Mouse (Mus musculus): Measurements from ENCODE around the gene Anapc11.
"Not testable (repeated sequence)": the region's sequence is repeated elsewhere in the genome, so short reads cannot be mapped to it uniquely, and the experiment has no call there.

Anapc11 gene

GRCm38 (mm10) chr11:120575046-120575445 lies 23.2 kb upstream of the Anapc11 start:
- no peak for DNase-seq (ENCODE audit: low spot score in 2 of 2)

GRCm38 (mm10) chr11:120575940-120576339 lies 22.3 kb upstream of the Anapc11 start:
- no peak for DNase-seq (ENCODE audit: low spot score in 2 of 2)

DNA sequence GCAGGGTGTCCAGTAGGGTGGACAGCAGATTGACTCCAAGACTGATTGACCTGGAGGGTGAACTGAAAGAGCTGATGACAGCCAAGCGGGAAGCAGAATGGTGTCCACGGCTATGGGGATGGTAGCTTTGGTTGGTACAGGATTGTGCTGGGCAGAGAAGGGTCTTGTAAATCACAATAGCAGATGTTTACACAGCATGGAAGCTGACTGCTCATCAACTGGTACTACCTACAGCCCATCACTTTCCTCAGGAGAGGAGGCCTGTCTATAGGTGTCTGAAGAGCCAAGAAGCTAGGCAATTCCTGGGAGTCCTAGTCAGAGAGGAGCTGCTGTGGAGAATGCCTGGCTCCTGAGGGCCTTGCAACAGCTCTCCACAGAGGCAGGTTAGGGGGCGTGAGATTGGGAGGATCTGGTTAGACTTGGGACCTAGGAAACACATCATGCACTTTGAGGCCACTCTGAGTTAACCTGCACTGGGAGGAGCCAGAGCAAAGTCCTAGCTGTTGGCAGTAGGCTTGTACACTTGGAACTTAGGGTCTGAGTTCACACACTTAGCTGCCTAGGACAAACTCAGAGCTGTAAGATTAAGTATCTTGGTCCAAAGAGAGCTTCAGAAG lies 21.7 kb upstream of the Anapc11 start:
- no peak for DNase-seq (ENCODE audit: low spot score in 2 of 2)

DNA sequence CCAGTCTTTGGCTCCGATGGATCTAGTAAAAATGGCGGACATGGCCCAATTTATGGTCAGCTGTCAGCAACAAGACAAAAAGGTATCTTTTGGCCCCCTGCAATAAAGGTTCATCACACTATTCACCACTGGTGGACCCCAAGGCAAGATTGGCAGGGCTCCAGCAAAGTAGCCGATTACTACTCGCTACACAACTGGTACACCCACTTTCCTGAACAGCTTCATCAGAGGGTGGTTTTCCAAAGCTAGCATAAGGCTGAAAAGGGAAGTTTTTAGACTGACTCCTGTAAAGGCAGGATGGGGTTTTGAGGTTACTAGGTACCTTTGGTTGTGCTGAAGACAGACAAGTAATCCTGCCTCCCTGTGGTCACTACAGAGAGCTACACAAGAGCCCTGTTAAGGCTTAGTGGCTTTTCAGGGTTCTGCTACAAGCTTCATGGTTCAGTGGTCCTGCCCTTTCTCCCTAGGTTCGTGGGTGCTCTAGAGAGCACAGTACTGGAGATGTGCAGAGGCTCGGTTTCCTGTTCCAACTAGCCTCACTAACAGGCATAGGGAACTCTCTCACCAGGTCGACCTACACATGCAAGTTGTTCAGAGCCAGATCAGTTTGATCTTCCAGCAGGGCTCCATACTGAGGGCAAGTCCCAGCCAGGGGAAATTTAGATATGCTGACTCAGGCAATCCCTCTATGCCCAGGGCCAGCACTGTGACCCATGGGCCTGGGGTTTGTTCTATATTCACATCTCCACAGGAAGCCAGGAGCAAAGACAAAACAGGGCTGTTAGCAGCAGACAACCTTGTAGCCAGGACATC lies 20.8 kb upstream of the Anapc11 start:
- DNase-seq (ENCODE audit: low spot score in 2 of 2): no peak

GRCm38 (mm10) chr11:120578024-120578693 lies 20.1 kb upstream of the Anapc11 start:
- no peak for DNase-seq (ENCODE audit: low spot score in 2 of 2)

DNA sequence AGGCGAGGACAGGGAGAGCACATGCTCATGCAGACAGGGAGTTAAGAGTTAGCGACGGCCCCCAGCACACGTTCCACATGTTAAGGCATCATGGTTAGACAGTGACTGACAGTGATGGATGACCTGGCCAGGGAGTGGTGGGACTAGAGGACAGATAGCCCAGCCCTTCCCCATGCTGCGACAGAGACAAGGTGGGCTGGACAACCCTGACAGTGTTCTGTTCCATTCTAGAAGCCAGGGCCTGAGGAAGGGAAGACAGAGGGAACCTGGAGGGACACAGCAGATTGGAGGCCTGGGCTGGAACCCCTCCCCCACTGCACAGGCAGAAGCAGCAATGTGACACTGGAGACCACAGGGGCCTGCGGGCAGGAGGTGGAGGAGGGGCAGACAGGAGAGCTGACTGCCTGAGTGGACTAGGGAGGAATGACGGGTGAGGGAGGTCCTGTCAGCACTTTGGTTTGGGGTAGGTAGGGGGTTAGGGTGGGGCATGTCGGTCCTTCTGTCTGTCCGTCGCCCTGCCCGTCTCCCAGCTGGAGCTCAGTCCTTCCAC lies 19.5 kb upstream of the Anapc11 start:
- DNase-seq (ENCODE audit: low spot score in 2 of 2): no peak

DNA sequence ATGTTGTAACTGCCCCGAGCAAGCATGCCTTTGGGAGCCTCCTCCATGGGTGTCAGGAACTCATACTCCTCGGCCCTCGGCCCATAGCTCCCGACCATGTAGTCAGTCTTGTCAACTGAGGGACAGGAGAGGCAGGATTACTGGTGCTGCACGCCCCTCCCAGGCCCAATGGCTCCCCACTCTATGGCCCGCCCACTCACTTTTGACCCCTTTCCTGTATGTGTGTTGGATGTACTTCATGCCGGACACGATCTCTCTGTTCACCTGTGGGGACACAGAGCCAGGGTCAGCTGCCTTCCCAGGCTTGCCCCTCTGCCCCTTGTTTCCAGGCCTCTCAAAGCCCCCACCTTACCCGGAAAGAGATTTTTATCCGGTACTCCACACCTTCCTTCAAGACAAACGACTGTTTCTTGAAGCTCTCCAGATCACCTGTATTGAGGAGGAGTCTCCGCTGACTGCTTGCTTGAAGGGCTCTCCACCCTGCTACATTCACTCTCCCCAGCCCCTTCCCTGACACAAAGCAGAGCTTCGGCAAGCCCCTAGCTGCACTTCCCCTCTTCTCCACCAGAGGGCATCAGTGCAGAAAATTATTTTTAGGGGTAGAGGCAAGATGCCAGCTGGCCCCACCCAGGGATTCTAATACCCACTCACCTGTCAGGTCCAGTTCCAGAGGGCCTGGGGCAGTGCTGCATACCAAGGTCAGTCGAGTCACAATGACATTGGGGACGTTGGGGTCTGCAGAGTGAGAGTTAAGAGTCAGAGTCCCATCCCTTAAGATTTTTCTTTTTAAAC lies 18.7 kb upstream of the Anapc11 start:
- DNase-seq (ENCODE audit: low spot score in 2 of 2): peak in 1 of 2 experiments; percentile 76

- no peak for DNase-seq (ENCODE audit: low spot score in 2 of 2)
Observed at GRCm38 (mm10) chr11:120580190-120580589, 18.0 kb upstream of the Anapc11 start.

DNA sequence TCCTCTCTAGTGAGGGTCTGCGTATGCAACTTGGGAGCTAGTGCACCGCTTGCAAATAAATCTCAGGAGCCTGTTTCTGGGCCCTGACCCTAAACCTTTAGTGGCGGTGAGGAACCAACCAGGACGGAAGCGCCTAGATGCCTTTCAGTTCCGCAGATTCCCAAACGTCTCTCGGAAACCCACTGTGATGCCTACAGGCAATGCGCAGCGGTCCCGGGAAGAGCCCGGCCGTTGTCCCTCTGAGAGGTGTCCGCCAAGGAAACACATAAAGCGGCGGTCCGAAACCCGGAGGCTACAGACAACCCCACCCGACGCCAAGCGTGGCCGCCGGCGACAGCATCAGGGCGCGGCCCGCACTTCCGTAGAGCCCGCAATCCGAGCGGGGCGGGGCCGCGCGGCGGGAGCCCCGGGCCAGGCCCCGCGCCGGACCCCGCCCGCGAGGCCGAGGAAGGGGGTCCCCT lies 17.3 kb upstream of the Anapc11 start:
- DNase-seq (ENCODE audit: low spot score in 2 of 2): peak in 1 of 2 experiments; percentile 39

DNA sequence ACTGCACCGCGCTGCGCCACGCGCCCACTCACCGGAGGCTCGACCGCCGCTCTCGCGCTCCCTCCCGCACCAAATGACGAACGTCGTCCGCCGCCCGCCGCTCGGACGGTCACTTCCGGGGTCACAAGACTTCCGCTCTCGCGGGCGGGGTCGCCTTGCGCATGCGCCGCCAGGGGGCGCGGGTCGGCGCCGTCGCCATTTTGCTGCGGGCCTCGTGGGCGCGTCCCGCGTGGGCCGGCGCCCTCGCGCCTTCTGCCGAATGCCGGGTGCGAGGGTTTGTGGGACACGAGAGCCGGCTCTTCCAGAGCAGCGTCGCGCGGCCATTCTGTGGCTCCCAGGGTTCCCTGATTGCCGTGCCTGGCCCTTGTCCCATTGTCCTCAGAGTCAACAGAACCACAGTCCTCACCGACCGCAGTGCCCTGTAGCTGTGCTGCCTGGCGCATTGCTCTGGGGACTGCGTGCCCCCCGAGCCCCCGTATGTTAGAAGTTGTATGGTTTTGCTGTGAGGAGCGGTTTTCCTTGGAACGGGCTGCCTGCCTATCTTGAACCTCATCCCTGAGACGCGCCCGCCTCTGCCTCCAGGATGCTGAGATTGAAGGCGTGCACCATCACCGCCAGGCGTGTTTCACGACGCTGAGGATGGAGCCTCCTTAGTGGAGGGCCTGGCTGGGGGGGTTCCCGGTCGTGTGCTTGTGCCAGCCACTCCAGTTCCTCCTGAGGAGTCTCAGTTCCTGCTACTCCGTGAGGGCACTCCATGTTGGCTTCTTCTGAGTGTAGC lies 16.5 kb upstream of the Anapc11 start, which contains the start of gene Arhgdia:
TSS of gene Arhgdia (minus strand) at position 135 of the 778 bp plus-strand sequence.
- peak; percentile 73 to 86 for DNase-seq (ENCODE audit: low spot score in 2 of 2)

DNA sequence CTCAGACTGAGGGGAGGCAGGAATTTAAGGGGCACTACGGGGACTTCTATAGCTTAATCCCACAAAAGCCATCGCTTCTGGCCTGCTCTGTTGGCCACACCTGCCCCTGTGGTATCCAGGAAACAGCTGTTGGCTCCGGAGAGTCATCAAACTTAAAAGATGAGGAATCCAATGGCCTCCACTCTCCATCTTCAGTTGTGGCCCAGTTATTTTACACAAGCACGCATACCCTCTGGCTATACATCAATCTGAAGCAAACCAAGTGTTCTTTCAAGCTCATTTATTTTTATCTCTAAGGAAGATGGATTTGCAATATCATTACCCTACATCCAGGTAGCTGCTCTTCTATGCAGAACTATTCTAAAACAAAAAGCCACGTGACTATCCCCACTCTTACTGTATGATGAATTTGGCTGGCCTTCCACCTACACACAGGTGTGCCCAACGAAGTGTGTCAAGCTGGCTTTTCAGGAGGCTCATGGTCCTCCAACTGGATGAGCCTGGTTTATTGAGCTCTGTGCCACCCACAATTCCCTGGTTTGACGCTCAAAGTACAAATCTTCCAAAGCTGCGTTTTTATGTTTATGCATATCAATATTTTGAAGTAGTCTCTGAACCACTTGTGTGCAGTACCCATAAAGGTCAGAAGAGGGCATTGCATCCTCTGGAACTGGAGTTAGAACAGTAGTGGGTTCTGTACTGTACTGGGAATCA lies 15.8 kb upstream of the Anapc11 start:
- peak in 1 of 2 experiments; percentile 31 for DNase-seq (ENCODE audit: low spot score in 2 of 2)

- DNase-seq (ENCODE audit: low spot score in 2 of 2): not testable (repeated sequence)
Observed at GRCm38 (mm10) chr11:120582982-120583293, 15.3 kb upstream of the Anapc11 start.

- no peak for DNase-seq (ENCODE audit: low spot score in 2 of 2)
Observed at GRCm38 (mm10) chr11:120583937-120584336, 14.3 kb upstream of the Anapc11 start.

- no peak for DNase-seq (ENCODE audit: low spot score in 2 of 2)
Observed at GRCm38 (mm10) chr11:120588531-120588930, 9.7 kb upstream of the Anapc11 start.

GRCm38 (mm10) chr11:120597240-120598235 lies 683 bp upstream of the Anapc11 start:
- DNase-seq (ENCODE audit: low spot score in 2 of 2): no peak

DNA sequence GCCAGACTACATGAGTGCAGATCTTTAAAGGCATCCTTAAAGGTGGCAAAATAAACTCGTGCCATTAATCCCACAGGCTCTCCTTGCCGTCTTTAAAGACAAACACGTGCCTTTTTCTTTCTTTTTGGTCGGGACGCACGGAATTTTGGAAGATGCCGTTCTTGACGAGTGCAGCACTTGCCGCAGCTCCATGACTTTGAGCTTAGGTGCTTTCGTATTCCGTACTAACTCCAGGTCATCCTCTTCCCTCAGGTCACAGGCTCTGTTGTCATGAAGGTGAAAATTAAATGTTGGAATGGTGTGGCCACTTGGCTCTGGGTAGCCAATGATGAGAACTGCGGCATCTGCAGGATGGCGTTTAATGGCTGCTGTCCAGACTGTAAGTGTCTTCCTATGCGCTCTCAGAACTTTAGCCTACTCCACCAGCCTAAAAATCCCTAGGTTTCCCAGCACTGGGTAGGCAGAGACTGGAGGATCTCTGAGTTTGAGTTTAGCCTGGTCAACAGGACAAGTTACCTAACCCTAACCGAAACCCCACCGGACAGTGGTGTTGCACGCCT lies 849 bp downstream of the Anapc11 start:
- DNase-seq (ENCODE audit: low spot score in 2 of 2): no peak

GRCm38 (mm10) chr11:120600716-120601115 lies 2.5 kb downstream of the Anapc11 start:
- no peak for DNase-seq (ENCODE audit: low spot score in 2 of 2)

DNA sequence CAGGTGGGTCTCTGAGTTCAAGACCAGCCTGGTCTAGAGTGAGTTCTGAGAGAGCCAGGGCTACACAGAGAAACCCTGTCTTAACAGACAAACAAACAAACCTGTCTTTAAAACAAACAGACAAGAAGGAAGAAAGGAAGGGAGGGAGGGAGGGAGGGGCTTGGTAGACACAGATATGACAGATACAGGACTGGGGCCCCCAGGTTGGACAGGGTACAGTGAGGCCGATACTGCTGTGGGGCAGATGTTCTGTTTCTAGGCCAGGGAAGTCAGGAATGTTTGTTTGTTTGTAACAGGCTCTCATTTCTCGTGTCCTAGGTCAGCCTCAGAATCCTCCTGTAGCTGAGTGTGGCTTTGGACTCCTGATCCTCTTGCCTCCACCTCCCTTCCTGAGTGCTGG lies 5.3 kb downstream of the Anapc11 start:
- DNase-seq (ENCODE audit: low spot score in 2 of 2): no peak

DNA sequence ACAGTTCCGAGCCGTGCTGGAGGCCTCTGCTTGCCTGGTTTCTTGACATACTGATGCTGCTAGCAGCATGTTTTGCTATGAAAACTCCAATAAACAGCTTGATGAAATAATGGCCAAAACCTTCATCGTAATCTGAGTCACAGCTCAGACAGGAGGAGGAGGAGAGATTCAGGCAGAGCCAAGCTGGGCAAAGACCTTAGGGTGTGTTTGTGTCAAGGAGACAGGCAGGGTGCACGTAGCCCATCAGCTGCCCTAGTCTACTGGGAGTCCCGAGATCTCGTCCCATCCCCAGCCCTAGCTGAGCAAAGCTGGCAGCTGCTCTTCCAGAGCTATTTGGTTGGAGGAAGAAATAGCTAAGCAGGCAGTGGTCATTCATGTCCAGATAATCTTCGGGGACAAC lies 7.4 kb downstream of the Anapc11 start:
- DNase-seq (ENCODE audit: low spot score in 2 of 2): no peak
